Mouse (Mus musculus): ENCODE data around the gene Rpl4.

- TF ChIP-seq POLR2A (IDR thresholded peaks at IDR 0.05; ENCODE audit: low read depth, low read length) (no peak), CTCF (IDR thresholded peaks at IDR 0.05; ENCODE audit: borderline replicate concordance, insufficient read depth, low read length) (no peak)
Measured at GRCm38 (mm10) chr9:64202866-64203265, 29.7 kb downstream of the Rpl4 start.
